Mouse (Mus musculus) cerebellum, adult 2 months (tissue): ENCODE data around the gene Sardh.

ENCODE experiments used
- CTCF ChIP-seq: fragments of 200-500 bp; IDR thresholded peaks from 2 replicates; pipeline ENCODE4 v1.5.1; 2011; ENCODE audit warnings: low read depth, mild to moderate bottlenecking, control low read depth, low read length, moderate library complexity, borderline replicate concordance; ENCODE audit not compliant: insufficient read depth
- POLR2A ChIP-seq: fragments of 200-500 bp; IDR thresholded peaks from 2 replicates; pipeline ENCODE4 v1.6.1; 2011; ENCODE audit warnings: low read length, control low read depth, borderline replicate concordance; ENCODE audit not compliant: insufficient read depth

GRCm38 (mm10) chr2:27146840-27147239 lies 101.3 kb downstream of the Sardh start:
- TF ChIP-seq CTCF (no peak), POLR2A (no peak)
